Mouse (Mus musculus) neutrophil, adult 83 days (primary cell): ENCODE results near the gene Supt4a. TPM values are rescaled to one million over a fixed set of nuclear protein-coding genes. Genes with fewer than 3 reads are reported as not detected.

Experiments used
- total RNA-seq, 2 experiments: library from RNA; stranded (reverse); gene quantifications; one replicate each; pipeline ENCODE4 v1.2.4; 2023

Supt4a gene
- total RNA-seq = 100 to 1,000 TPM; 111 to 117 TPM

DNA sequence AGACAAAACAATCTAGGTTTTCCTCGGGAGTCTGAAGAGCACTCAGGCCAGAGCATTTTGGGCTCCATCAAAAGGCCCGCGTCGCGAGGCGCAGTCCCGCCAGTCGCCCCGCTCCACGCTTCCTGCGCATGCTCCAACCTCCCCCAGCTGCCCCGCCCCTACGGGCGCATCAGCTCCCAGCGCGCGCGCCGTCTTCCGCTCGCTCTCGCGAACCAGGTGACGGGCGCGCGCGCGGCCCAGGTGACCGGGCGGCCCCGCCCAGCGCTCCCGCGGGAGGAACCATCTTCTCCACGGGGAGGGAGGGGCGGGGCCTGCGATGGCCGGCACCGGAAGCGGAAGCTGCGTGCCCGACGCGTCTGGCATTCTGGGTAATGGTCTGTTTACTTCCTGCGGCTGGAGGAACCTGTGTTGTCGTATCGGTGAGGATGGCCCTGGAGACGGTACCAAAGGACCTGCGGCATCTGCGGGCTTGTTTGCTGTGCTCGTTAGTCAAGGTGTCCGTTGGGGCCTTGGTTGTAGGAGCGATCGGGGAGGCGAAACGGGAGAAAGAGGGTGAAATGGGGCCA is at the start of gene Supt4a:
Gene Supt4a, plus strand, starts transcription at position 378 of the 566 bp plus-strand sequence.

DNA sequence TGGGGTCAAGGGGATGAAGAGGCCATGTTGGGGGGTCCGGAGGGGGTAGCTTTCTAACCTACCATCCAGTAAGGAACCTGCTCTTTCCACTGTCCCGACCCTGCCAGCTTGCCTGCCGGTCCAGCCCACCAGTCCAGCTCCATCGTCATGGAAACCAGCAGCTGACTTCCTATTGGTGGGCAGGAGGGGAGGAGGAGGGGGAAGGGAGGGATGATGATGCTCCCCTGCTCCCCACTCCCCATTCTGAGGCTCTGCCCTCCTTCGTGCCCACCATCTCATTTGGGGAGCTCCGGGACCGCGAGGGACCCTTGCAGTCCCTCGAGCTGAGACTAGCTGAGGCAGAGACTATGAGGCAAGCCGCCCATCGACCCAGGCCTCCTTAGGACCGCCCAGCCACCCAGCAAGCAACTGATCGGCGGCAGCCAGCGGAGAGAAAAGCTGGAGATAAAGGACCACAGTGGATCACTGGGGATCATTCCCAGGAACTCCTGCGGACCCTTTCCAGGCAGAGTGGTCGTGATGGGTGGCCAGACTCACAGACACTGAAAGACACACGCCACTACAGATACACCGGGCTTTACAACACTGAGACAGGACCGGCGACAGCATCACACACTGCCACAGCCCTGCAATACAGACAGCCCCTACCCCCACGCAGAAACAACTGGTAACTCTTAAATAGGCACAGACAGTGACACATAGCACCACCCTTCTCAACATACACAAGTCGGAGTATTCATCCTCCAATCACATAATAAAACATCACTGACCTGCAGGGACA is 23.1 kb downstream of the Supt4a start, which contains the start of gene Tspoap1:
Gene Tspoap1, plus strand, starts transcription at position 241 of the 781 bp plus-strand sequence.

Other genes with a start within 250 kb of the Supt4a start
- gene Gm11492, start 170.9 kb upstream of the Supt4a start, total RNA-seq = not detected
- 1 to 10 TPM; 2.4 to 3.4 TPM for gene Sept4, start 168.6 kb upstream of the Supt4a start, total RNA-seq
- gene Mtmr4, start 145.4 kb upstream of the Supt4a start, total RNA-seq = 10 to 100 TPM; 22.0 to 25.0 TPM
- gene Hsf5, start 120.4 kb upstream of the Supt4a start, total RNA-seq = under 1 TPM in 1 of 2 experiments, not detected in 1; 0.09 TPM
- gene Rnf43, start 74.8 kb upstream of the Supt4a start, total RNA-seq = 1 to 10 TPM in 1 of 2 experiments, under 1 TPM in 1; 0.88 to 3.1 TPM
- 10 to 100 TPM; 22.2 to 23.4 TPM for gene Tspoap1, start 23.0 kb downstream of the Supt4a start, total RNA-seq
- gene Mpo, start 56.0 kb downstream of the Supt4a start, total RNA-seq = 100 to 1,000 TPM; 914 to 936 TPM
- not detected for gene Lpo, start 90.7 kb downstream of the Supt4a start, total RNA-seq
- gene Mks1, start 115.7 kb downstream of the Supt4a start, total RNA-seq = 1 to 10 TPM; 2.9 to 4.4 TPM
- 10 to 100 TPM; 16.1 to 58.8 TPM for gene Epx, start 138.0 kb downstream of the Supt4a start, total RNA-seq
- gene Olfr462, start 154.7 kb downstream of the Supt4a start, total RNA-seq = not detected
- not detected for gene Olfr463, start 159.8 kb downstream of the Supt4a start, total RNA-seq
- not detected for gene Olfr464, start 183.4 kb downstream of the Supt4a start, total RNA-seq
- 10 to 100 TPM; 14.5 to 14.8 TPM for gene Dynll2, start 250.0 kb downstream of the Supt4a start, total RNA-seq